Mouse (Mus musculus) liver (tissue): ENCODE data around the gene Dnajc28.

Source experiments
- DNase-seq: peaks from one replicate; pipeline ENCODE4 v3.0.0-alpha.2; 2020; ENCODE audit warnings: mixed read lengths

Dnajc28 gene

GRCm38 (mm10) chr16:91586244-91586643, 32.6 kb downstream of the Dnajc28 start:
- DNase-seq: no peak

- DNase-seq: no peak
Observed at GRCm38 (mm10) chr16:91585617-91586016, 33.2 kb downstream of the Dnajc28 start.

- DNase-seq: peak; percentile 70
Observed at GRCm38 (mm10) chr16:91582307-91582706, 36.5 kb downstream of the Dnajc28 start.

- DNase-seq: no peak
Observed at GRCm38 (mm10) chr16:91578980-91579720, 39.7 kb downstream of the Dnajc28 start.

- no peak for DNase-seq
Observed at GRCm38 (mm10) chr16:91575151-91575550, 43.7 kb downstream of the Dnajc28 start.

DNA sequence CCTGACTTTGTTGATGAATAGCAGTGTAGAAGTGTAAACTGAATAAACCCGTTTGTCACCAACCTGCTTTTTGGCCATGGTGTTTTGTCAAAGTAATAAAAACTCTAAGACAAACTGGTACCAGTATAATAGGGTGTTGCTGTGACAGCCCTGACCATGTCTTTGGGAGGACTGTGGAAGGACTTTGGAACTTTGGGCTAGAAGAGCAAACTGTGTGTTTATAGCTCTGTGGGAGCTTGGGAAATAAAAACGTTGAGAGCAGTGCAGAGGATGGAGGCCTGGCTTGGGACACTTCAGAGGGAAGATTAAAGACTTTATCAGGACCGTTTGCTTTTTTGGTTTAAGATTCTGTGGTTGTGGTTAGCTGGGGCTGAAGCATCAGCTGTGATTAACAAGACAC, 47.7 kb downstream of the Dnajc28 start:
- DNase-seq: no peak

GRCm38 (mm10) chr16:91568960-91569359, 49.9 kb downstream of the Dnajc28 start:
- DNase-seq: no peak

DNA sequence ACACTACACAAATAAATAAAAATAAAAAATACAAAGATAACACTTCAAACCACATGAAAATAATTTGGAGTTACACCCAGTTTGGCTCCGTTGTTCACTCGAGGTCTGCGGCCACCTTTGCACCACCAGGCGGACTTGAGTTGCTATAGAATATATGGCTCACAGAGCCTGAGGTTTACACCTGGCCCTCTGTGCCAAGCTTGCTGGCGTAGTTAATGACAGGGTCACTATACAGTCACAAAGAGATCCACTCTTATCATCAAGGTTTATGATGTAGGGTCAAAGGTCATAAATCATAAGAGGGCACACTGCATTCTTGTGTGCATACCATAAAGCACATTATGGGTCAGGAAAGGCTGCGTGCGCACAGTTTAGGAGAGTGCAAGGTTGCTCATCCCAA, 52.8 kb downstream of the Dnajc28 start:
- DNase-seq: no peak

GRCm38 (mm10) chr16:91565292-91565951, 53.4 kb downstream of the Dnajc28 start:
- no peak for DNase-seq

- DNase-seq: peak; percentile 44
Observed at GRCm38 (mm10) chr16:91564580-91565291, 54.1 kb downstream of the Dnajc28 start.
